8 mouse cellular contexts compared by ENCODE assay signal in genomic region chr17:26252539-26253251, GRCm38 (mm10). TPM values are rescaled to one million over a fixed set of nuclear protein-coding genes. Genes with fewer than 3 reads are reported as not detected.
DNase-seq lines count a peak whose midpoint lies in the region; ATAC-seq and TF ChIP-seq lines count a peak whose summit lies in the region.

Gene Luc7l (plus strand): TSS chr17:26252896.

- no peaks in the 10 kb centered on the region for H3K27me3 ChIP-seq in forebrain, embryonic 10.5 days (ENCODE audit: poor library complexity, severe bottlenecking)
- H3K27me3 ChIP-seq in heart, embryonic 15.5 days = no peaks in the 10 kb centered on the region
- H3K27me3 ChIP-seq in liver, embryonic 14.5 days (ENCODE audit: control insufficient read depth, insufficient read depth, low read length) = no peaks in the 10 kb centered on the region
- no peaks in the 10 kb centered on the region for H3K27me3 ChIP-seq in neural tube, embryonic 11.5 days (ENCODE audit: control insufficient read depth, insufficient read depth, low read length)
- no peaks in the 10 kb centered on the region for H3K27me3 ChIP-seq in stomach, postnatal 0 days (ENCODE audit: control insufficient read depth, insufficient read depth, low read length)

- TF ChIP-seq CTCF in liver, embryonic 14.5 days (IDR thresholded peaks at IDR 0.05; ENCODE audit: low read depth) = no peak
- TF ChIP-seq CTCF in stomach, postnatal 0 days (IDR thresholded peaks at IDR 0.05; ENCODE audit: low read depth) = peak; percentile 1; the same call in 1 of the 2 replicates

- WGBS in forebrain, embryonic 10.5 days = under 1% methylated on average over 43 of the region's 43 CpGs
- WGBS in heart, embryonic 15.5 days = under 1% methylated on average over 43 of the region's 43 CpGs
- 1% methylated on average over 43 of the region's 43 CpGs for WGBS in liver, embryonic 14.5 days (ENCODE audit: insufficient replicate concordance)
- under 1% methylated on average over 43 of the region's 43 CpGs for WGBS in neural tube, embryonic 11.5 days
- WGBS in stomach, postnatal 0 days = under 1% methylated on average over 43 of the region's 43 CpGs

- peak within 1 kb of the TSS; percentile 94 for H3K9ac ChIP-seq in heart, embryonic 15.5 days
- H3K9ac ChIP-seq in liver, embryonic 14.5 days (replicated peaks) = peak within 1 kb of the TSS; percentile 97
- H3K9ac ChIP-seq in neural tube, embryonic 11.5 days (ENCODE audit: low read length) = peak within 1 kb of the TSS; percentile 93
- H3K9ac ChIP-seq in stomach, postnatal 0 days (ENCODE audit: low read length) = peak within 1 kb of the TSS; percentile 98

- peak; percentile 97 for ATAC-seq in CD4-positive, CD25-positive, alpha-beta regulatory T cell, adult 4 months
- ATAC-seq in heart, embryonic 15.5 days (replicated peaks; ENCODE audit: insufficient number of reproducible peaks, insufficient read depth, low FRiP score, low read depth) = peak; percentile 94
- ATAC-seq in liver, embryonic 14.5 days (ENCODE audit: insufficient read depth) = peak; percentile 93
- ATAC-seq in neural tube, embryonic 11.5 days (ENCODE audit: insufficient read depth, low FRiP score, low TSS enrichment) = peak; percentile 86
- ATAC-seq in stomach, postnatal 0 days (ENCODE audit: low FRiP score, low TSS enrichment) = peak; percentile 94

- H3K36me3 ChIP-seq in forebrain, embryonic 10.5 days (replicated peaks) = peaks cover 36% of the 10 kb centered on the region
- H3K36me3 ChIP-seq in heart, embryonic 15.5 days = peaks cover 17% of the 10 kb centered on the region
- H3K36me3 ChIP-seq in liver, embryonic 14.5 days (replicated peaks; ENCODE audit: control insufficient read depth, insufficient read depth, low read depth) = peaks cover 28% of the 10 kb centered on the region
- no peaks in the 10 kb centered on the region for H3K36me3 ChIP-seq in neural tube, embryonic 11.5 days (ENCODE audit: control insufficient read depth, insufficient read depth, low read length)
- H3K36me3 ChIP-seq in stomach, postnatal 0 days (ENCODE audit: control insufficient read depth, insufficient read depth, low read length) = peaks cover 4% of the 10 kb centered on the region

- H3K27ac ChIP-seq in forebrain, embryonic 10.5 days = peak within 1 kb of the TSS; percentile 99
- H3K27ac ChIP-seq in heart, embryonic 15.5 days = peak within 1 kb of the TSS; percentile 98
- peak within 1 kb of the TSS; percentile 93 for H3K27ac ChIP-seq in liver, embryonic 14.5 days
- peak within 1 kb of the TSS; percentile 94 for H3K27ac ChIP-seq in neural tube, embryonic 11.5 days (ENCODE audit: low read depth, low read length)
- peak within 1 kb of the TSS; percentile 100 for H3K27ac ChIP-seq in stomach, postnatal 0 days (replicated peaks)

- no peak for TF ChIP-seq EP300 in liver, embryonic 14.5 days (IDR thresholded peaks at IDR 0.05; ENCODE audit: low read depth)
- peak; percentile 15 for TF ChIP-seq EP300 in stomach, postnatal 0 days (optimal IDR thresholded peaks at IDR 0.05)

- H3K4me1 ChIP-seq in forebrain, embryonic 10.5 days = peaks cover 17% of the 10 kb centered on the region
- H3K4me1 ChIP-seq in heart, embryonic 15.5 days (replicated peaks) = peaks cover 13% of the 10 kb centered on the region
- H3K4me1 ChIP-seq in liver, embryonic 14.5 days (replicated peaks; ENCODE audit: control insufficient read depth in 2 of 2, insufficient read depth in 2 of 2, low read length in 1 of 2) = peaks cover 12 to 13% of the 10 kb centered on the region in 2 experiments
- peaks cover 8% of the 10 kb centered on the region for H3K4me1 ChIP-seq in neural tube, embryonic 11.5 days (ENCODE audit: control insufficient read depth, insufficient read depth, low read length)
- no peaks in the 10 kb centered on the region for H3K4me1 ChIP-seq in stomach, postnatal 0 days (replicated peaks; ENCODE audit: control insufficient read depth, insufficient read depth)

- H3K9me3 ChIP-seq in forebrain, embryonic 10.5 days = no peaks in the 10 kb centered on the region
- no peaks in the 10 kb centered on the region for H3K9me3 ChIP-seq in heart, embryonic 15.5 days (replicated peaks)
- H3K9me3 ChIP-seq in liver, embryonic 14.5 days (ENCODE audit: control insufficient read depth, low read length) = no peaks in the 10 kb centered on the region
- H3K9me3 ChIP-seq in neural tube, embryonic 11.5 days (ENCODE audit: control insufficient read depth, low read length) = no peaks in the 10 kb centered on the region
- no peaks in the 10 kb centered on the region for H3K9me3 ChIP-seq in stomach, postnatal 0 days (ENCODE audit: control insufficient read depth, low read length)

- peak within 1 kb of the TSS; percentile 98 for H3K4me3 ChIP-seq in forebrain, embryonic 10.5 days
- peak within 1 kb of the TSS; percentile 85 for H3K4me3 ChIP-seq in heart, embryonic 15.5 days
- H3K4me3 ChIP-seq in liver, embryonic 14.5 days (ENCODE audit: insufficient read depth in 1 of 2, low read depth in 2 of 2, low read length in 2 of 2) = peak within 1 kb of the TSS; percentile 80 to 98
- H3K4me3 ChIP-seq in neural tube, embryonic 11.5 days (ENCODE audit: low read depth, low read length) = peak within 1 kb of the TSS; percentile 77
- H3K4me3 ChIP-seq in stomach, postnatal 0 days (ENCODE audit: low read depth, low read length) = peak within 1 kb of the TSS; percentile 85

- H3K4me2 ChIP-seq in heart, embryonic 15.5 days = peak within 1 kb of the TSS; percentile 71
- H3K4me2 ChIP-seq in liver, embryonic 14.5 days (ENCODE audit: low read depth) = peak within 1 kb of the TSS; percentile 92
- H3K4me2 ChIP-seq in neural tube, embryonic 11.5 days (ENCODE audit: low read depth) = peak within 1 kb of the TSS; percentile 84
- H3K4me2 ChIP-seq in stomach, postnatal 0 days (replicated peaks; ENCODE audit: low read depth) = peak within 1 kb of the TSS; percentile 73

- peak; percentile 88 for DNase-seq in c-Kit-negative CD71-positive TER-119-positive erythroid progenitor cells, embryonic 14.5 days (ENCODE audit: low read depth, low spot score)
- DNase-seq in forebrain, embryonic 10.5 days (ENCODE audit: extremely low spot score, low spot score) = peak; percentile 96
- peak; percentile 96 to 97 for DNase-seq in kidney, postnatal 25 days
- DNase-seq in liver, embryonic 14.5 days (ENCODE audit: low read depth in 3 of 3, low spot score in 3 of 3) = peak; percentile 87 to 93 (median 92)
- peak; percentile 94 for DNase-seq in neural tube, embryonic 11.5 days (ENCODE audit: low spot score)
- peak; percentile 95 for DNase-seq in stomach, postnatal 0 days (ENCODE audit: low spot score)

RNA-seq across cellular contexts. Expression of gene Luc7l, which starts in this region (rescaled TPM):
- polyA plus RNA-seq in CD4-positive, CD25-positive, alpha-beta regulatory T cell, adult 4 months (2017; shearing (Covaris generic)) = 10 to 100 TPM; 59.7 to 67.6 TPM
- 116 and 135 TPM in 2 replicates for polyA plus RNA-seq in forebrain, embryonic 10.5 days (2016; fragmentation: Nextera tagmentation; extraction: Ambion mirVana)
- polyA plus RNA-seq in heart, embryonic 15.5 days (2015; fragmentation: Nextera tagmentation; extraction: Ambion mirVana) = 53.4 and 55.3 TPM in 2 replicates
- polyA plus RNA-seq in liver, embryonic 14.5 days (2012; rRNA removed) = 15.6 and 21.4 TPM in 2 replicates
- 26.5 and 27.9 TPM in 2 replicates for polyA plus RNA-seq in liver, embryonic 14.5 days (2014; fragmentation: Nextera tagmentation; extraction: Ambion mirVana)
- 125 and 128 TPM in 2 replicates for polyA plus RNA-seq in neural tube, embryonic 11.5 days (2014; fragmentation: Nextera tagmentation; extraction: Ambion mirVana)
- polyA plus RNA-seq in stomach, postnatal 0 days (2015; fragmentation: Nextera tagmentation; extraction: Ambion mirVana) = 42.9 and 46.2 TPM in 2 replicates

Comparison
In these comparisons a context has a peak if more than half of its experiments do, and no peak if none do; other contexts are left out.
1. Peak in every context shown above with its lines: DNase-seq, ATAC-seq, H3K4me3 ChIP-seq and H3K27ac ChIP-seq.